Mouse (Mus musculus) neural tube, embryonic 12.5 days (tissue): ENCODE measurements around the gene Otp. TPM values are rescaled to one million over a fixed set of nuclear protein-coding genes. Genes with fewer than 3 reads are reported as not detected.
A peak's percentile ranks its signal among the peaks of the same experiment; 100 is the strongest.

Experiments
- ATAC-seq: fragments of 200-750 bp; cut with Nextera tagmentation; 2 replicates; pipeline ENCODE4 v1.8.0; 2017; ENCODE audit warnings: low read depth, mild to moderate bottlenecking, moderate TSS enrichment, moderate library complexity; ENCODE audit not compliant: low FRiP score
- H3K27ac ChIP-seq: fragments of 300-500 bp; sonication (generic); 2 replicates; pipeline ENCODE4 v1.5.1; 2016
- H3K27me3 ChIP-seq: fragments of 300-500 bp; sonication (generic); replicated peaks from 2 replicates; pipeline ENCODE4 v1.6.1; 2016; ENCODE audit warnings: mild to moderate bottlenecking
- H3K36me3 ChIP-seq: fragments of 300-500 bp; sonication (generic); 2 replicates; pipeline ENCODE4 v1.6.1; 2016; ENCODE audit warnings: mild to moderate bottlenecking
- H3K4me1 ChIP-seq: fragments of 300-500 bp; sonication (generic); 2 replicates; pipeline ENCODE4 v1.6.1; 2016
- H3K4me2 ChIP-seq: fragments of 300-500 bp; sonication (generic); replicated peaks from 2 replicates; pipeline ENCODE4 v1.6.1; 2016; ENCODE audit warnings: mild to moderate bottlenecking
- H3K4me3 ChIP-seq: fragments of 300-500 bp; sonication (generic); 2 replicates; pipeline ENCODE4 v1.5.1; 2016
- H3K9ac ChIP-seq: fragments of 300-500 bp; sonication (generic); 2 replicates; pipeline ENCODE4 v1.6.1; 2016; ENCODE audit warnings: mild to moderate bottlenecking
- H3K9me3 ChIP-seq: fragments of 300-500 bp; sonication (generic); 2 replicates; pipeline ENCODE4 v1.6.1; 2016; ENCODE audit warnings: mild to moderate bottlenecking
- WGBS: fragments of 180-500 bp; shearing (Covaris S2); methylation state at CpG from one replicate; pipeline ENCODE4 v1.1.7; 2016; 5-methylcytosine and 5-hydroxymethylcytosine counted together
- polyA plus RNA-seq: library from polyadenylated mRNA; unstranded; fragments of >200 nt; fragmentation: Nextera tagmentation; extraction: Ambion mirVana; gene quantifications from 2 replicates; pipeline ENCODE4 v1.2.1, GENCODE M21; 2016

The Otp gene
- polyA plus RNA-seq, 1 experiment from 2014 or later = 10.9 TPM

DNA sequence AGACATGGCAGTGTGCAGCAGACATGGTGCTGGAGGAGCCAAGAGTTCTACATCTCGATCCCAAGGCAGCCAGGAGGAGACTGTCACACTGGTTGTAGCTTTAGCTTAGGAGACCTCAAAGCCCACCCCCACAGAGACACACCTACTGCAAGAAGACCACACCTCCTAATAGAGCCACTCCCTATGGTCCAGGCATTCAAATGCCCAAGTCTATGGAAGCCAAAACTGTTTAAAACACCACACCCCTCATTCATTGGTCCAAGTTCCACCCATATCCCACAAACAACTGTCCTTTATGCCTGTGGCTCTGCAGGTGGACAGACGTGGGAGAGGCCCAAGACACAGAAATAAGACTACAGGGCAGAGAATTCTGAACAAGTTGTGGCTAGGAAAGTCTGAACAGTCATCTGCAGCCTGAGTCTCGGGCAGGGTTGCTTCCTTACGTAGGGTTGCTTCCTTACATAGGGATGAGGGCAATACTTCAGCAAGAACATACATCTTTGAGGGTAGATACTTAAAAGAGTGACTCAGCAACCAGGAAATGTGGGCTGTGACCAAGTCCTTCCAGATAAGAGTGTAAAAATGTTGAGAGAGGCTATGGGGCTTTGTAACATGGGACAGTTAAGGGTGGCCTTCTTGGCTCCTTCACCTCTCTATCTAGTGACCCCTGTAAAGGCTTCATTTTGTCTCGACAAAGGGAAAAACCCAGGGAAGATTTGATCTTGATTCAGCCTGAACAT, 12.7 kb upstream of the Otp start:
- no peak for ATAC-seq
- Histone ChIP-seq H3K9me3 (no peaks in the 10 kb centered on the region), H3K4me1 (no peaks in the 10 kb centered on the region), H3K9ac (no peak overlapping the region), H3K27ac (no peak overlapping the region), H3K4me3 (no peak overlapping the region), H3K36me3 (no peaks in the 10 kb centered on the region), H3K4me2 (no peak overlapping the region), H3K27me3 (peaks cover 54% of the 10 kb centered on the region)
- 70% methylated on average over 5 of the region's 5 CpGs for WGBS

- Histone ChIP-seq H3K27ac (no peak overlapping the region), H3K27me3 (peaks cover 82% of the 10 kb centered on the region), H3K9me3 (no peaks in the 10 kb centered on the region), H3K4me3 (no peak overlapping the region), H3K4me1 (peaks cover 6% of the 10 kb centered on the region; the same call in 1 of the 2 replicates), H3K4me2 (no peak overlapping the region), H3K9ac (no peak overlapping the region), H3K36me3 (no peaks in the 10 kb centered on the region)
- no peak for ATAC-seq
- 35% methylated on average over 2 of the region's 2 CpGs for WGBS
These were observed 8.5 kb upstream of the Otp start for GRCm38 (mm10) chr13:94866906-94867305.

GRCm38 (mm10) chr13:94867772-94868171, 7.6 kb upstream of the Otp start:
- H3K4me1 ChIP-seq = peaks cover 6% of the 10 kb centered on the region; the same call in 1 of the 2 replicates
- H3K27me3 ChIP-seq = peaks cover 84% of the 10 kb centered on the region
- H3K4me2 ChIP-seq = no peak overlapping the region
- H3K9me3 ChIP-seq = no peaks in the 10 kb centered on the region
- no peak overlapping the region for H3K4me3 ChIP-seq
- no peak overlapping the region for H3K27ac ChIP-seq
- no peaks in the 10 kb centered on the region for H3K36me3 ChIP-seq
- H3K9ac ChIP-seq = no peak overlapping the region
- no peak for ATAC-seq
- 50% methylated on average over 4 of the region's 4 CpGs for WGBS

- Histone ChIP-seq H3K27me3 (peaks cover 84% of the 10 kb centered on the region), H3K4me3 (peak overlapping the region; percentile 18), H3K9me3 (no peaks in the 10 kb centered on the region), H3K4me2 (peak overlapping the region; percentile 55), H3K4me1 (peaks cover 9% of the 10 kb centered on the region; the same call in 1 of the 2 replicates), H3K36me3 (no peaks in the 10 kb centered on the region), H3K9ac (no peak overlapping the region), H3K27ac (no peak overlapping the region)
- ATAC-seq = peak; percentile 57
- under 1% methylated on average over 35 of the region's 35 CpGs for WGBS
These were observed 6.9 kb upstream of the Otp start for GRCm38 (mm10) chr13:94868478-94868950.

- Histone ChIP-seq H3K9ac (no peak overlapping the region), H3K4me1 (peaks cover 12% of the 10 kb centered on the region; the same call in 1 of the 2 replicates), H3K27me3 (peaks cover 90% of the 10 kb centered on the region), H3K36me3 (no peaks in the 10 kb centered on the region), H3K4me3 (no peak overlapping the region), H3K4me2 (peak overlapping the region; percentile 55), H3K9me3 (no peaks in the 10 kb centered on the region), H3K27ac (no peak overlapping the region)
- no peak for ATAC-seq
- 3% methylated on average over 8 of the region's 8 CpGs for WGBS
These were observed 5.9 kb upstream of the Otp start for GRCm38 (mm10) chr13:94869541-94869940.

- no peak for ATAC-seq
- Histone ChIP-seq H3K36me3 (no peaks in the 10 kb centered on the region), H3K4me3 (no peak overlapping the region), H3K9ac (no peak overlapping the region), H3K4me2 (no peak overlapping the region), H3K27me3 (peaks cover 93% of the 10 kb centered on the region), H3K9me3 (no peaks in the 10 kb centered on the region), H3K27ac (no peak overlapping the region), H3K4me1 (peaks cover 14% of the 10 kb centered on the region)
- WGBS = 4% methylated on average over 9 of the region's 9 CpGs
These were observed 5.3 kb upstream of the Otp start for GRCm38 (mm10) chr13:94870071-94870460.

DNA sequence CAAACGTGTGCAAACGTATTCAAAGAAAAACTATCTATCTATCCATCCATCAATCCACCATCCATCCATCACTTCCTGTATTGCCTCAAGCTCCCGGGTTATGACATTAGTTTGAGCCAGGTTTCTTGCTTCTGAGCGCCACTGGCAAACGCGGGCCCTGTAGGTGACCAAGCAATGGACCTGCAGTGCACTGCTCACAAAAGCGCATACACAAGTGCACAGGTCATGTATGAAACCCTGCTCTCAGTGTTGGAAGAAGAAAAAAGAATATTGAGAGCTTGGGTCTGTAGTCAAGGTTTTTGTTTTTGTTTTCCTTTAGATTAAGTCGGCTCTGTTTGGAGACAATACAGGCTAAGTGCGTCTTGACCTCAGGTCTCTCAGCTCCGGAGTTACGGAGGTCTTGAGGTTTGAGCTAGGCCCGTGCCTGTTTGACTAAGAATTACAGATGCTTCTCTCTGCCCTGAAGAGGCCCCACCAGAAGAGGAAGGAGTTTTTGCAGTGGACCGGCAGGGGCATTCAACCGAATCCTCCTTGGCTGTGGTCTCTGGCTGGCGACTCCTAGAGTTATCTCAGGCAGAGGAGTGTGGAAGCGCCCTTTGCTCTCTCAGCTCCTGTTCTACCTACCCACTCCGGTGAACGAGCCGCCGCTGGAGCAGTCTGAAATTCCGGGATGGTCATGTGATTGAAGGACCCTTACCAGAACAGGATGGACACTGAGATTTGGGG, 4.8 kb upstream of the Otp start:
- H3K27me3 ChIP-seq = peaks cover 93% of the 10 kb centered on the region
- no peak for ATAC-seq
- WGBS = under 1% methylated on average over 21 of the region's 21 CpGs
- H3K4me3 ChIP-seq = no peak overlapping the region
- H3K27ac ChIP-seq = no peak overlapping the region
- H3K36me3 ChIP-seq = no peaks in the 10 kb centered on the region
- H3K9me3 ChIP-seq = no peaks in the 10 kb centered on the region
- peaks cover 16% of the 10 kb centered on the region for H3K4me1 ChIP-seq
- no peak overlapping the region for H3K9ac ChIP-seq
- H3K4me2 ChIP-seq = no peak overlapping the region

DNA sequence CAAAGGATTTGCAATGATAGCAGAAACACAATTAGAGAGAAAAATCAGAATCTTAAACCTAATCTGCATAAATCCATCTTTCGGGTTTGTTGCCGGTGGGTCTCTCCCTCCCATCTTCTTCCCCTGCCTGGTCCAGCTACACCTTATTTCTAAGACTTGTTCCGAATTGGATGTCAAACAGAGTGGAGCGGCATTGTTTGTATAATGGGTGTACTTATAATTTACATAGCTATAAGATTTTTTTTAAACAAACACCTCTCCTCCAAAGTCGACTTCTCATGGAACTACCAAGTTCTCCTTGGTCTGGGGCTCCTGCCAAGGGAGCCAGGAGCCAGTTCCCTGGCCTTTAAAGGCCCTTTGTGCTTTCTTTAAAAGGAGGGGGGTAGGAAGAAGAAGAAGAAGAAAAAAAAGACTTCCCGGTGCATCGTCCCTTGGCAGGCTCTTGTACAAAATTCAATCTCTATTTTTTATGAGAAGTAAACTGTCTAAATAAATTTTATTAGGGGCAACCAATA, 3.5 kb upstream of the Otp start:
- H3K27ac ChIP-seq = no peak overlapping the region
- no peak overlapping the region for H3K4me2 ChIP-seq
- no peaks in the 10 kb centered on the region for H3K9me3 ChIP-seq
- peaks cover 16% of the 10 kb centered on the region for H3K4me1 ChIP-seq
- WGBS = under 1% methylated on average over 7 of the region's 7 CpGs
- no peak overlapping the region for H3K9ac ChIP-seq
- no peaks in the 10 kb centered on the region for H3K36me3 ChIP-seq
- no peak overlapping the region for H3K4me3 ChIP-seq
- H3K27me3 ChIP-seq = peaks cover 90% of the 10 kb centered on the region
- no peak for ATAC-seq

- H3K36me3 ChIP-seq = no peaks in the 10 kb centered on the region
- H3K27ac ChIP-seq = no peak overlapping the region
- ATAC-seq = no peak
- no peak overlapping the region for H3K9ac ChIP-seq
- H3K4me3 ChIP-seq = no peak overlapping the region
- H3K27me3 ChIP-seq = peaks cover 90% of the 10 kb centered on the region
- H3K4me1 ChIP-seq = peaks cover 16% of the 10 kb centered on the region
- H3K4me2 ChIP-seq = no peak overlapping the region
- WGBS = under 1% methylated on average over 19 of the region's 19 CpGs
- H3K9me3 ChIP-seq = no peaks in the 10 kb centered on the region
These were observed 3.0 kb upstream of the Otp start for GRCm38 (mm10) chr13:94872439-94872838.

- Histone ChIP-seq H3K4me2 (peak overlapping the region; percentile 34), H3K4me3 (0 out of 2 replicates have a peak overlapping the region, but pooled peaks have one; percentile 15), H3K4me1 (peaks cover 16% of the 10 kb centered on the region), H3K27me3 (peaks cover 88% of the 10 kb centered on the region), H3K27ac (0 out of 2 replicates have a peak overlapping the region, but pooled peaks have one; percentile 20), H3K9me3 (no peaks in the 10 kb centered on the region), H3K36me3 (no peaks in the 10 kb centered on the region), H3K9ac (0 out of 2 replicates have a peak overlapping the region, but pooled peaks have one; percentile 35)
- ATAC-seq = no peak
- under 1% methylated on average over 54 of the region's 54 CpGs for WGBS
These were observed 2.0 kb upstream of the Otp start for GRCm38 (mm10) chr13:94873111-94874038.

DNA sequence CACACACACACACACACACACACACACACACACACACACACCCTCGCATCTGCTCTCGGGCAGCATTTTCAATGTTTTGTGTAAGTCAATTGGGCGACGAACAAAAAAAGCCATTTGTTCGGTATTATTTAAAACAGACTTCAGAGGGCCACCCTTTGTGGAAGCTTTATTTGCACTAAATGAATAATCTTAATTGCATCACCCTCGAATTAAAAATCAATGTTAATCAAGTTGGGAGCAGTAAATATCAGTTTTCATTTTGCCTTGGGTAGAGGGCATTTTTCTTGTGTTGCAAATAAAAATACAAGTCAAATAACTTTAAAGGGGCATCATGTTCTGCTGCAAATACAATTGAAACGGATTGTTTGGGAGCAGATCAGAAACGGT, 1.4 kb upstream of the Otp start:
- no peak overlapping the region for H3K4me3 ChIP-seq
- H3K4me1 ChIP-seq = peaks cover 11% of the 10 kb centered on the region; the same call in 1 of the 2 replicates
- no peaks in the 10 kb centered on the region for H3K36me3 ChIP-seq
- no peak overlapping the region for H3K27ac ChIP-seq
- WGBS = 1% methylated on average over 8 of the region's 8 CpGs
- H3K4me2 ChIP-seq = peak overlapping the region; percentile 34; the same call in 1 of the 2 replicates
- no peak overlapping the region for H3K9ac ChIP-seq
- H3K9me3 ChIP-seq = no peaks in the 10 kb centered on the region
- no peak for ATAC-seq
- H3K27me3 ChIP-seq = peaks cover 83% of the 10 kb centered on the region
